Mouse (Mus musculus) embryonic fibroblast, embryonic 13.5 days (primary cell): ENCODE results near the gene Gjc1.

Experiments used
- CTCF ChIP-seq: IDR thresholded peaks from 2 replicates; pipeline ENCODE4 v1.5.1; 2011; ENCODE audit warnings: mild to moderate bottlenecking, control low read depth, low read length, moderate library complexity, borderline replicate concordance; ENCODE audit not compliant: insufficient read depth
- POLR2A ChIP-seq: IDR thresholded peaks from 2 replicates; pipeline ENCODE4 v1.6.1; 2011; ENCODE audit warnings: low read depth, mild to moderate bottlenecking, control low read depth, low read length, moderate library complexity

- TF ChIP-seq CTCF (no peak), POLR2A (no peak)
Observed at GRCm38 (mm10) chr11:102827097-102827496, 7.6 kb upstream of the Gjc1 start.
